Mouse (Mus musculus) hindbrain, postnatal 0 days (tissue): Measurements from ENCODE around the gene Kat2a. TPM values are rescaled to one million over a fixed set of nuclear protein-coding genes. Genes with fewer than 3 reads are reported as not detected.
"Not testable (repeated sequence)": the region's sequence is repeated elsewhere in the genome, so short reads cannot be mapped to it uniquely, and the experiment has no call there.

Source experiments
- ATAC-seq: fragments of 200-750 bp; cut with Nextera tagmentation; 2 replicates; pipeline ENCODE4 v1.8.0; 2017; ENCODE audit warnings: mild to moderate bottlenecking, moderate TSS enrichment, moderate library complexity
- DNase-seq: peaks from one replicate; pipeline ENCODE4 v3.0.0-alpha.2; 2015; ENCODE audit warnings: low spot score
- H3K27ac ChIP-seq: fragments of 300-500 bp; sonication (generic); 2 replicates; pipeline ENCODE4 v1.5.1; 2014; ENCODE audit warnings: mild to moderate bottlenecking
- H3K27me3 ChIP-seq: fragments of 300-500 bp; sonication (generic); 2 replicates; pipeline ENCODE4 v1.6.1; 2014; ENCODE audit warnings: low read length, mixed read lengths; ENCODE audit not compliant: insufficient read depth
- H3K36me3 ChIP-seq: fragments of 300-500 bp; sonication (generic); 2 replicates; pipeline ENCODE4 v1.6.1; 2014; ENCODE audit warnings: low read length, mixed read lengths; ENCODE audit not compliant: insufficient read depth
- H3K4me1 ChIP-seq: fragments of 300-500 bp; sonication (generic); 2 replicates; pipeline ENCODE4 v1.6.1; 2014; ENCODE audit warnings: antibody characterized with exemption, low read length, mixed read lengths; ENCODE audit not compliant: insufficient read depth
- H3K4me2 ChIP-seq: fragments of 300-500 bp; sonication (generic); 2 replicates; pipeline ENCODE4 v1.6.1; 2014; ENCODE audit warnings: low read depth, mild to moderate bottlenecking, low read length, moderate library complexity, mixed read lengths
- H3K4me3 ChIP-seq: fragments of 300-500 bp; sonication (generic); 2 replicates; pipeline ENCODE4 v1.5.1; 2014; ENCODE audit warnings: low read length
- H3K9ac ChIP-seq: fragments of 300-500 bp; sonication (generic); replicated peaks from 2 replicates; pipeline ENCODE4 v1.6.1; 2014; ENCODE audit warnings: mild to moderate bottlenecking, low read length, moderate library complexity, mixed read lengths
- H3K9me3 ChIP-seq: fragments of 300-500 bp; sonication (generic); 2 replicates; pipeline ENCODE4 v1.6.1; 2016; ENCODE audit warnings: low read length, mixed read lengths
- CTCF ChIP-seq: IDR thresholded peaks from 2 replicates; pipeline ENCODE4 v1.5.1; 2016; ENCODE audit warnings: antibody characterized with exemption, control low read depth, low read depth
- WGBS: fragments of 180-500 bp; shearing (Covaris S2); extraction: QIAGEN DNeasy Blood & Tissue Kit; methylation state at CpG from one replicate; pipeline ENCODE4 v1.1.7; 2014; 5-methylcytosine and 5-hydroxymethylcytosine counted together
- polyA plus RNA-seq: library from polyadenylated mRNA; unstranded; fragments of >200 nt; fragmentation: Nextera tagmentation; extraction: Ambion mirVana; gene quantifications from 2 replicates; pipeline ENCODE4 v1.2.1, GENCODE M21; 2015
- total RNA-seq: library from RNA; depleted of rRNA; stranded (reverse); fragments of >200 nt; gene quantifications from 2 replicates; pipeline ENCODE4 v1.2.3, GENCODE M21; 2014; rRNA removed

The Kat2a gene
- total and polyA plus RNA-seq, 2 experiments from 2014 or later, result 61.7 to 63.3 TPM

- Histone ChIP-seq H3K27me3 (no peaks in the 10 kb centered on the region), H3K27ac (no peak overlapping the region), H3K4me3 (no peak overlapping the region), H3K4me1 (peaks cover 5% of the 10 kb centered on the region; the same call in 1 of the 2 replicates), H3K9me3 (no peaks in the 10 kb centered on the region), H3K4me2 (no peak overlapping the region), H3K36me3 (no peaks in the 10 kb centered on the region), H3K9ac (no peak overlapping the region)
- no peak for ATAC-seq
- TF ChIP-seq CTCF, result no peak
- WGBS, result 86% methylated on average over 1 of the region's 1 CpGs
- no peak for DNase-seq
Observed at GRCm38 (mm10) chr11:100671049-100671448, 41.2 kb downstream of the Kat2a start.

DNA sequence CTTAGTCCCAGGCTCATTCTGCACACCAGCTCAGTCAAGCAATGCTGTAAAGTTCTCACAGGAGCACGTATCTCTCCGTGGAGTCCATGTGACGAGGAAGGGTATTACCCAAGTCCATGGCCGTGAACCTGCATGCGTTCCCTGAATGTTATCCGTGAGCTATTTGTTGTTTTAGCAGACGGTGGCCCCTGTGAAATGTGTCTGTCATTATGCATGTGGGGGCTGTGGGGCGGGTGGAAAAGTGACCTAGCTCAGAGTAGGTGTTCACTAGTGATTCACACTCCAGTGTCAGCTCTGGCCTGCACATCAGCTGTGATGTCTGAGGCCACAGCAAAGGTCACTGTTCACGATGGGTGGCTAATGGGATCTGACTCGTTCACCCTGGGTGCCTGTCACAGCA, 52.5 kb downstream of the Kat2a start:
- ATAC-seq (no peak), DNase-seq (no peak)
- H3K36me3 ChIP-seq, result no peaks in the 10 kb centered on the region
- no peak overlapping the region for H3K4me3 ChIP-seq
- TF ChIP-seq CTCF, result no peak
- no peak overlapping the region for H3K27ac ChIP-seq
- H3K4me1 ChIP-seq, result peaks cover 9% of the 10 kb centered on the region
- no peak overlapping the region for H3K9ac ChIP-seq
- H3K4me2 ChIP-seq, result no peak overlapping the region
- no peaks in the 10 kb centered on the region for H3K27me3 ChIP-seq
- H3K9me3 ChIP-seq, result no peaks in the 10 kb centered on the region
- WGBS, result 59% methylated on average over 10 of the region's 10 CpGs

DNA sequence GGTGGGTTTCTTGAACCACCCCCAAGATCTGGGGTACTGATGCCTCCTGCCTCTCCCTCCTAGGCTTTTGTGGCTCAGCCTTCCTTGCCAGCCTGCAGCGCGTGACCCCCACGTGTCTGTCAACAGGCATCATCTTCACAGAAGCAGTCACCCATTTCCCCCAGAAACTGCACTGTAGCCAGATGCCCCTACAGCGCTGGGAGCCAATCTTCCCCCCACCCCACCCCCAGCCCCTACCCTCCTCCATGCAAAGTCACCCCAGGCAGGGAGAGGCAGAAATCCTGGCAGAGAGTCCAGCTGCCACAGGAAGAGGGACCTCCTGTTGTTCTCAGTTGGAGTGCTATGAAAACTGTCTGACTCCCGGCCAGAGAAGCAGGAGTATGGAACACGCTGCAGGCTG, 55.8 kb downstream of the Kat2a start:
- Histone ChIP-seq H3K4me2 (0 out of 2 replicates have a peak overlapping the region, but pooled peaks have one; percentile 16), H3K27ac (no peak overlapping the region), H3K9me3 (no peaks in the 10 kb centered on the region), H3K9ac (no peak overlapping the region), H3K36me3 (no peaks in the 10 kb centered on the region), H3K27me3 (no peaks in the 10 kb centered on the region), H3K4me1 (peaks cover 9% of the 10 kb centered on the region), H3K4me3 (no peak overlapping the region)
- ATAC-seq (peak; percentile 61; the same call in 1 of the 2 replicates), DNase-seq (peak; percentile 69)
- TF ChIP-seq CTCF, result no peak
- WGBS, result 9% methylated on average over 6 of the region's 6 CpGs

GRCm38 (mm10) chr11:100655589-100655988, 56.7 kb downstream of the Kat2a start:
- not testable (repeated sequence) for H3K4me2 ChIP-seq, H3K4me1 ChIP-seq, H3K36me3 ChIP-seq, H3K9me3 ChIP-seq, ATAC-seq, H3K9ac ChIP-seq, H3K27me3 ChIP-seq, H3K27ac ChIP-seq, DNase-seq, H3K4me3 ChIP-seq
- WGBS, result 58% methylated on average over 2 of the region's 3 CpGs
- TF ChIP-seq CTCF, result peak; percentile 26

Other genes with a start within 250 kb of the Kat2a start
- gene Klhl11, start 239.7 kb downstream of the Kat2a start, total RNA-seq, result 50.3 and 56.5 TPM in 2 replicates
- 10.4 and 10.7 TPM in 2 replicates for gene Klhl11, start 239.7 kb downstream of the Kat2a start, polyA plus RNA-seq
- 229 and 235 TPM in 2 replicates for gene Acly, start 184.5 kb downstream of the Kat2a start, total RNA-seq
- 130 and 135 TPM in 2 replicates for gene Acly, start 184.5 kb downstream of the Kat2a start, polyA plus RNA-seq
- 1.5 and 2.4 TPM in 2 replicates for gene Ttc25, start 166.9 kb downstream of the Kat2a start, total RNA-seq
- gene Ttc25, start 166.9 kb downstream of the Kat2a start, polyA plus RNA-seq, result 1.8 and 2.0 TPM in 2 replicates
- gene Cnp, start 137.6 kb downstream of the Kat2a start, total RNA-seq, result 95.3 and 125 TPM in 2 replicates
- 121 and 146 TPM in 2 replicates for gene Cnp, start 137.6 kb downstream of the Kat2a start, polyA plus RNA-seq
- 125 and 131 TPM in 2 replicates for gene Nkiras2, start 93.2 kb downstream of the Kat2a start, total RNA-seq
- gene Nkiras2, start 93.2 kb downstream of the Kat2a start, polyA plus RNA-seq, result 77.5 and 82.1 TPM in 2 replicates
- gene Dnajc7, start 92.3 kb downstream of the Kat2a start, total RNA-seq, result 64.6 and 73.8 TPM in 2 replicates
- 237 and 246 TPM in 2 replicates for gene Dnajc7, start 92.3 kb downstream of the Kat2a start, polyA plus RNA-seq
- 9.8 and 13.0 TPM in 2 replicates for gene Zfp385c, start 20.0 kb downstream of the Kat2a start, total RNA-seq
- 10.0 and 11.3 TPM in 2 replicates for gene Zfp385c, start 20.0 kb downstream of the Kat2a start, polyA plus RNA-seq
- 0.61 and 1.2 TPM in 2 replicates for gene Dhx58, start 8.2 kb downstream of the Kat2a start, total RNA-seq
- gene Dhx58, start 8.2 kb downstream of the Kat2a start, polyA plus RNA-seq, result 2.7 and 3.1 TPM in 2 replicates
- gene Hspb9, start 1.4 kb upstream of the Kat2a start, total RNA-seq, result not detected in 2 replicates
- gene Hspb9, start 1.4 kb upstream of the Kat2a start, polyA plus RNA-seq, result 0.24 and 0.28 TPM in 2 replicates
- 246 and 248 TPM in 2 replicates for gene Rab5c, start 25.8 kb upstream of the Kat2a start, total RNA-seq
- 34.1 and 34.4 TPM in 2 replicates for gene Rab5c, start 25.8 kb upstream of the Kat2a start, polyA plus RNA-seq
- 10.0 and 12.9 TPM in 2 replicates for gene Kcnh4, start 47.5 kb upstream of the Kat2a start, total RNA-seq
- gene Kcnh4, start 47.5 kb upstream of the Kat2a start, polyA plus RNA-seq, result 3.6 and 4.2 TPM in 2 replicates
- gene Hcrt, start 50.5 kb upstream of the Kat2a start, total RNA-seq, result 6.9 TPM in 1 of 2 replicates, not detected in the other
- gene Hcrt, start 50.5 kb upstream of the Kat2a start, polyA plus RNA-seq, result 0.88 and 1.2 TPM in 2 replicates
- 15.9 and 20.9 TPM in 2 replicates for gene Ghdc, start 58.5 kb upstream of the Kat2a start, total RNA-seq
- gene Ghdc, start 58.5 kb upstream of the Kat2a start, polyA plus RNA-seq, result 7.5 and 8.3 TPM in 2 replicates
- 21.8 and 25.0 TPM in 2 replicates for gene Stat5b, start 138.3 kb upstream of the Kat2a start, total RNA-seq
- gene Stat5b, start 138.3 kb upstream of the Kat2a start, polyA plus RNA-seq, result 12.5 and 12.8 TPM in 2 replicates
- gene Stat5a, start 146.9 kb upstream of the Kat2a start, total RNA-seq, result 4.1 and 5.5 TPM in 2 replicates
- gene Stat5a, start 146.9 kb upstream of the Kat2a start, polyA plus RNA-seq, result 2.5 and 3.3 TPM in 2 replicates
- gene Stat3, start 227.1 kb upstream of the Kat2a start, total RNA-seq, result 49.7 and 56.2 TPM in 2 replicates
- gene Stat3, start 227.1 kb upstream of the Kat2a start, polyA plus RNA-seq, result 41.4 and 43.4 TPM in 2 replicates